Mouse (Mus musculus) kidney, postnatal 14 days (tissue): ENCODE measurements around the gene Adamtsl3.
A peak's percentile ranks its signal among the peaks of the same experiment; 100 is the strongest.

Source experiments
- DNase-seq: peaks from one replicate; pipeline ENCODE4 v3.0.0; 2022; ENCODE audit warnings: mixed read lengths

The Adamtsl3 gene

GRCm38 (mm10) chr7:82531376-82531775 lies 195.9 kb downstream of the Adamtsl3 start:
- no peak for DNase-seq

DNA sequence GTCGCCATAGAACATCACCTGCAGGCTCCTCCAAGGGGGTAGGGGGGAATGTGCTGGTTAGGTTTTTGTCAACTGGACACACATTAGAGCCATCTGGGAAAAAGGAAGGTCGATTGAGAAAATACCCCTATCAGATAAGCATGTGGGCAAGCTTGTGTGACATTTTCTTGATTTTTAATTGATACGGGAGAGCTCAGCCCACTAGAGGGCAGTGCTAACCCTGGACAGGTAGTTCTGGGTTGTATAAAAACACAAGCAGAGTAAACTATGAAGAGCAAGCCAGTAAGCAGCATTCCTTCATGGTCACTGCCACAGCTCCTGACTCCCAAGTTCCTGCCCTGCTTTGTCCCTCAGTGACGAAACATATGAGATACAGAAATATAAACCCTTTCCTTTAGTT lies 197.7 kb downstream of the Adamtsl3 start:
- DNase-seq, result no peak

DNA sequence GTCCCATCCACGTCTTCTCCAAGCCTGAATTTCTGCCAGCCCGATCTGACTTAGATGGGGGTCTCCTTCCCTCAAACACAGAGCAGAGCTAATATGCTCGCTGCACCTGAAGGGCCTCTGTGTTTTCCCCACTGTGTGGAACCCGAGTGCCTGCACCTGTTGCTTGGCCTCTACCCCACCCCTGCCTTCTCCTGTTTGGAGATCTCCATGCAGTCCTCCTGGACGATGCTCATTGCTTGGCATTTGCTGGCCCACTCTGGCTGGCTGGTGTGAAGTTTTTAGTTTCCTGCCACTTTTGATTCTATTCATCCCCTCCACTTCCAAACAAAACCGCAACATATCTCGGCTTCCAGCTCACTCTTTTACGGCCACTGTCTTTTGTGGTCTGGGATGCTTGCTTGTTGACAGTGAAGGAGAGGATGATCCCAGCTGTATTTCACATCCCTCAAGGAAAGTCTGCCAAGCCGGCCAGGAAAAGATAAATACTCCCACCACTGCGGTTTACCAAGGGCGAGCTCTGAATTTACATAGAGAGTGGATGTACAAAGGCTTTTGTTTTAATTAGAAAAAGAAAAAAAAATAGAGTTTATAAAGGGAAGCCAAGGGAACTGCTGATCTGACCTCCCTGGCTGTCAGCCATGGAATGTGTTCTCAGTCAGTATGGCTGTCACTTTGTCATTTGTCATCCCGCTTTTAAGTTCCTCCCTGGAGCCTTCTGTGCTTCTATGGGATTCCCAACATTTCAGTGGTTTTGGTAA lies 198.4 kb downstream of the Adamtsl3 start:
- DNase-seq, result peak; percentile 85

DNA sequence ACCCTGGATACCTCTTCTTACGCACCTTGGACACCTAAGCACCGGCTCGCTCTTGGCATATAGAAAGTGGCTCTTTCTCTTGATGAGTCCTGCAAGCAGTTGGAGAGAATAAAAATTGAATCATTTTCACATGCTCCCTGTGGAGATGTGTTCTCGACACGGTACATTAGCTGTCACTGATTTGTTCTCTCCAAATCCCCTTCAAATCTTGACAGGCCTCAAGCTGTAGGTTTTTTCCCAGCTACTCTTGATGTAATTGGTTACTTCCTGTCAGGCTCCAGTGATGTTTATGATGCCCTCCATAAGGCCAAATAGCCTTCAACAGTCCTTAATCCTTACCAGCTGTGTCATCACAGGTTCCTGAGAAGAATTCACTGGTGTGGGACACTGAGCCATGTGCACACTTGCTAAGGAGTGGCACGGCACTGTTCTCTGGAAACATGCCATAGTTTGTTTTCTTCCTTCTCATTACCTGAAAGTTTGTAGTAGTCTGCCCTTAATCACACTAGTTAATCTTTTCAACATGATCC lies 209.0 kb downstream of the Adamtsl3 start:
- DNase-seq, result no peak

DNA sequence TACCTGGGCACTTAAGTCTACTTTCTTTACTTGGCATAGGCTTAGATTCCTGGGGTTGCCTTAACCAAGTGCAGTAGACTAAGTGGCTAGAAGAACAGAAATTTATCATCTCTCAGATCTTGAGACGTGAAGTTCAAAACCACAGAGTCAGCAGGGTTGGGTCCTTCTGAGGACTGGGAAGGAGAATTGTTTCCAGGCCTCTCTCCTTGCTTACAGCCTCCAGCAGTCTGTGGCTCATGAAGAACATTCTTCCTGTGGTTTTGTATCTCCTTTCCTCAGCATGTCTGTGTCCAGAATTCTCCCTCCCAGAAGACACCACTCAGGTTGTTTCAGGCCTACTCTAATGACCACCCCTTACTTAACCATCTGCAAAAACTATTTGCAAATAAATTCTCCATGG lies 216.5 kb downstream of the Adamtsl3 start:
- DNase-seq, result no peak

DNA sequence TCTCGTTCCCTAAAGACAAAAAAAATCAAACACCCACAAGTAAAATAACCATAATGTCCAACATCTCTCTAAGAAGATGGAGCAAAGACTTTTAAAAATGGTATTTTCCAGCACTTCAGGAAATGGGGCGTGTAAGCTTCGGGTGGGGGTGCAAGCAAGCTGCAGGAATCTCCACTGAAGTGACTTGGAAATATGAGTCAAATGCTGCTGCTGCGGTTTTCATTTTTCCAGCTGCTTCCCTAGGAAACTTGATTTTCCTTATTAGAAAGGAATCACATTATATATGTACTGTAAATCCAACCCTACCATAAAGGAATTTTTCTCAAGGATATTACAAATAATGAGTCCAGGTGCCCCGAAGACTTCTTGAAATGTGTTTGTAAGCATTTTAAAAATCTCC lies 220.3 kb downstream of the Adamtsl3 start:
- no peak for DNase-seq

- DNase-seq, result no peak
These were observed 220.9 kb downstream of the Adamtsl3 start for GRCm38 (mm10) chr7:82556417-82556816.

- no peak for DNase-seq
These were observed 221.6 kb downstream of the Adamtsl3 start for GRCm38 (mm10) chr7:82557111-82557510.

- no peak for DNase-seq
These were observed 231.2 kb downstream of the Adamtsl3 start for GRCm38 (mm10) chr7:82566688-82567087.

- DNase-seq, result no peak
These were observed 232.3 kb downstream of the Adamtsl3 start for GRCm38 (mm10) chr7:82567811-82568210.

- DNase-seq, result no peak
These were observed 237.5 kb downstream of the Adamtsl3 start for GRCm38 (mm10) chr7:82572981-82573380.

DNA sequence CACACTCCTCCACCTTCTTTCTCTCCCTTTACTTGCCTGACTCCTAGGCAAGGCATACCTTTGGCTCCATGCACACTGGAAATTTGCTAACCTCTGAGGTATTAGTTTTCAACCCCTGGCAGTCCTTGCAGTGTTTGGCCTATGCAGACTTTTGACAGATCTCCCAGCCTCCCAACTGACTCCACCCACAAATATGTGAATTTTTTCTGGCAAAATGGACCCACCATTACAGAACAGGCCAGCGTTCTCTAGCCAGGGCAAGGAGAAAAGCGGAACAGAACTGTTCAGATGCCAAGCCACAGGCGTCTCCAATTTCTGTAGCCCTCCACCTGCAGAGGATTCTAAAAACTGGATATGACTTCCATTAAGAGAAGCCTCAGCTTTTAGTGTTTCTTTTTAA lies 244.5 kb downstream of the Adamtsl3 start:
- no peak for DNase-seq

DNA sequence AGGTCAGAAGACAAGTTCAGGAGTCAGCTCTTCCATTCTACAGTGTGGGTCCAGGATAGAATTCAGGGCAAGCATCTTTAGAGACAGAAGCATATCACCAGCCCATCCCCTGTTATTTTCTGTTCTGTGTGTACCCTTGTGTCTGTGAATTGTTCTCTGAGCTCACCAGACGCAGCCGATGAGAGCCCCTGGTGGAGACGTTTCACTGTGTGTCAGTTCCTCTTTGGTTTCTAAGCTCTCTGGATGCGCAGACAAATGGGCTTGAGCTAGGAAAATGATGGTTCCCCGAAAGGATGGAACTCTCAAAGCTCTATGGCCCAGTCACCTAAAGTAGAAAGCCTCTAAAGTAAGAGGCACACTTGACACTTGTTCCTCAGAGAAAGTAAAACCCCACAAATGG lies 246.3 kb downstream of the Adamtsl3 start:
- no peak for DNase-seq

DNA sequence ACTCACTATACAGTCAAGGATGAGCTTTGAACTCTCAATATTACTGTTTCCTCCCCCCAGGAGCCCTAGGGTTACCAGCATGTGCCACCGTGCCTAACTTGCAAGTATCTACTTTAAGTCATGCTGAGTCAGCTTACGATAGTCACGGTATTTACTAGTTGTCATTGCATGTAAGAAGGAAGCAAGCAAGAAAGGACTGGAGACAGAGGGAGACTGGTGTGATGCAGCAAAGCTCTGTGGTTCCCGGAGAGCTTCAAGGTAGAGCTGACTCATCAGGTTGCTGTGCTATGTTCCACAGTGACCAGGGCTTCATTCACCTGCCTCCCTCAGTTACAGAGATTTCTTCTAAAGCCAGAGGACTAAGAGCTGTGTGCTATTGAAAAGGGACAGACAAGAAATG lies 247.0 kb downstream of the Adamtsl3 start:
- no peak for DNase-seq

DNA sequence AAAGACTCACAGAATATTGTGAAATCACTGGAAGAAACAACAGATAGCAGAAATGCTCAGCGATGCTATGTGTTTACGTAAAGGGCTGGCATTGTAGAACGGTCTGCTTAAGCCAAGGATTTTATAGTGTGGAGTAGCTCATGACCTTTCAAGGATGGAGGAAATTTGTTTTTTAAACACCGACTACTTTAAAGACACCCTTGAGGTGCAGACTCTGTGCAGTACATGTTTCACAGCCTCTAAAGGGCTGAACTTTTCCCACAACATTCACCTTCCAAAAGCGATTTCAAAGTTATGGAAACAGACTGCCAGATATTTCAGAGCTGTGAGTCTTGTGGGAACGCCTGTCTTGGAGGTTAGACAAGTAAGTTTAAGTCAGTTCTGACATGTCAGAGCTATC lies 255.4 kb downstream of the Adamtsl3 start:
- no peak for DNase-seq

GRCm38 (mm10) chr7:82602008-82602407 lies 266.5 kb downstream of the Adamtsl3 start:
- no peak for DNase-seq

GRCm38 (mm10) chr7:82605425-82605824 lies 269.9 kb downstream of the Adamtsl3 start:
- no peak for DNase-seq

GRCm38 (mm10) chr7:82609629-82610028 lies 274.1 kb downstream of the Adamtsl3 start:
- peak; percentile 15 for DNase-seq

DNA sequence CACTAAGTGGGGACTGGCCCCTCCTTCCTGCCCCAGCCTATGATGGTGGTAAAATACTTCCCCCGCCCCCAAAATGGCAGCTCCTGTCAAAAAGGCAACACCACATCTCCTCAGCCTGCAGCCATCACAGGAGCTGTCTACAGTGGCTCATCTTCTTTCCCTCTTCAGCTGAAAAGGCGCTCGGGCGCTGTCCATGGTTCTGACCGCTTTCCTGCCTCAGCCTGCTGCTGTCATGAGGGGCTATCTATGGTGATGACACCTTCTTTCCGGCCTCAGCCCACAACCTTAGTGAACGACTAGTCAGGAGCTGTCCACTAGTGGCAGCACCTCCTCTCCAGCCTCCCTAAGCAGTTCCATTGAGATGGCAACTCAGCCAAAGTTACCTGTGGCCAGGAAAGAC lies 289.8 kb downstream of the Adamtsl3 start:
- DNase-seq, result peak; percentile 56

DNA sequence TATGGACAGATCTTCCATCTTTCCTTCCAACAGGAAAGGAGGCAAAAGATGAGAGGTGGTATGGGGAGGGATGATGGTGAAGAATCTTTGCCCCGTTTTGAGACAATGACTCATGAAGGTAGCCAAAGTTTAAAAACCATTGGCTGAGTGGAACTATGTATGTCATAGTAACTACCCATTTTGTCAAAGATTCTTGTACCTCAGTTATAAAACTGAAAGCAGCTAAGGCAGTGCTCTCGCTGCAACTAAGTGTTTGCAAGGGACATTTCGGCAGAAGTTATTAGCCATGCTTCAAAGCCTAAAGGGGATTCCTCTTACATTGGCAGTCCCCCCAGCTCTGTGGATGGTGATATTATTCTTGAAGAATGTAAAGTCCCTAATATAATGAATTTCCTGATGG lies 311.7 kb downstream of the Adamtsl3 start:
- DNase-seq, result no peak

DNA sequence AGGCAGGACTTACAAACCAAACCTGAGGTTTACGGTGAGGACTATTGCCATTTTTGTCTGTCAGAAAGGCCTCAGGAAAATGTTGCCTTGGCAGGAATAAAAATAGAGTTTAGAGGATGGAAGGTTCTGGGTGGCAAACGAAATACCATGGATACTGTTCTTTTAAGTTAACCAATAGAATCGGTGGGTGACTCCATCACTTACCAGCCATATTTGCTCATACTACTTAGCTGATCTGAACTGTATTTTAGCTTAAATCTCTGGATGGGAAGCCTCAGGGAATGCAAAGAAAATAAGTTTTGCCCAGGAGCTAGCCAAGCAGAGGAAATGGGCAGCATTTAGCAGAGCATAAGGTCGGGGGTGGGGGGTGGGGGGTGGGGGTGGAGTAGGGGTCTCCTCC lies 312.4 kb downstream of the Adamtsl3 start:
- no peak for DNase-seq

- peak; percentile 97 for DNase-seq
These were observed 313.0 kb downstream of the Adamtsl3 start, which contains the start of the genes Saxo2 and Efl1 for GRCm38 (mm10) chr7:82648353-82649080. Gene Saxo2, minus strand, starts transcription at chr7:82648528. Gene Efl1, plus strand, starts transcription at chr7:82648614.

DNA sequence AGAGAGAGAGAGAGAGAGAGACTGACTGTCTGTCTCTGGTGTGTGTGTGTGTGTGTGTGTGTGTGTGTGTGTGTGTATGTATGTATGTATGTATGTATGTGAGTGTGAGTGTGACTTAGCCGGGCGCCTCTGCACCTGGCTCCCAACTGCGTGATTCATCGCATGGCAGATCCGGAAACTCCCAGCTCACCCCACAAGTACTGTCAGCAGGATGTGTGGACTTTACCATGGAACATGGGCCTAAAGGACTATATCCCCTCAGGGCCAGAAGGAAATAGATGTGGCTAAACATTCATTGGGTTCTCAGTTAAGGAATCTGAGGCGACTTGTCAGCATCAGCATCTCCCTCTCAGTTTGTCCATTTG lies 313.6 kb downstream of the Adamtsl3 start:
- peak; percentile 3 for DNase-seq
